Mouse (Mus musculus) stomach, embryonic 15.5 days (tissue): ENCODE measurements at regions not wholly inside any gene's neighbourhood (a gene's known extent, or its start where the extent isn't known, plus 50 kb on each side); places are given as distances from the start of the nearest gene placed in this dataset.

ENCODE experiments used
- ATAC-seq: fragments of 200-750 bp; cut with Nextera tagmentation; 2 replicates; pipeline ENCODE4 v1.8.0; 2017; ENCODE audit warnings: low read depth, moderate number of reproducible peaks, moderate TSS enrichment; ENCODE audit not compliant: insufficient read depth, low FRiP score
- H3K27ac ChIP-seq: fragments of 300-500 bp; sonication (generic); 2 replicates; pipeline ENCODE4 v1.5.1; 2015; ENCODE audit warnings: mild to moderate bottlenecking, inconsistent platforms
- H3K27me3 ChIP-seq: fragments of 300-500 bp; sonication (generic); replicated peaks from 2 replicates; pipeline ENCODE4 v1.6.1; 2015; ENCODE audit warnings: inconsistent platforms
- H3K36me3 ChIP-seq: fragments of 300-500 bp; sonication (generic); 2 replicates; pipeline ENCODE4 v1.6.1; 2015; ENCODE audit warnings: inconsistent platforms
- H3K4me1 ChIP-seq: fragments of 300-500 bp; sonication (generic); 2 replicates; pipeline ENCODE4 v1.6.1; 2015; ENCODE audit warnings: inconsistent platforms
- H3K4me2 ChIP-seq: fragments of 300-500 bp; sonication (generic); 2 replicates; pipeline ENCODE4 v1.6.1; 2015; ENCODE audit warnings: mild to moderate bottlenecking, inconsistent platforms
- H3K4me3 ChIP-seq: fragments of 300-500 bp; sonication (generic); replicated peaks from 2 replicates; pipeline ENCODE4 v1.5.1; 2015; ENCODE audit warnings: inconsistent platforms
- H3K9ac ChIP-seq: fragments of 300-500 bp; sonication (generic); 2 replicates; pipeline ENCODE4 v1.6.1; 2015; ENCODE audit warnings: inconsistent platforms
- H3K9me3 ChIP-seq: fragments of 300-500 bp; sonication (generic); 2 replicates; pipeline ENCODE4 v1.6.1; 2016; ENCODE audit warnings: inconsistent platforms
- WGBS: fragments of 180-500 bp; shearing (Covaris S2); methylation state at CpG from one replicate; pipeline ENCODE4 v1.1.7; 2015; 5-methylcytosine and 5-hydroxymethylcytosine counted together

- no peaks in the 10 kb centered on the region for H3K9me3 ChIP-seq
- H3K36me3 ChIP-seq, result no peaks in the 10 kb centered on the region
- H3K27ac ChIP-seq, result no peak overlapping the region
- WGBS, result 82% methylated on average over 3 of the region's 3 CpGs
- no peak for ATAC-seq
- H3K9ac ChIP-seq, result no peak overlapping the region
- no peak overlapping the region for H3K4me2 ChIP-seq
- no peaks in the 10 kb centered on the region for H3K4me1 ChIP-seq
- H3K4me3 ChIP-seq, result no peak overlapping the region
- H3K27me3 ChIP-seq, result no peaks in the 10 kb centered on the region
Measured at GRCm38 (mm10) chr15:67714203-67714602, 1213.5 kb upstream of the Lrrc6 start.

GRCm38 (mm10) chr15:67686140-67686539, 1185.4 kb upstream of the Lrrc6 start:
- Histone ChIP-seq H3K36me3 (no peaks in the 10 kb centered on the region), H3K27ac (no peak overlapping the region), H3K4me2 (no peak overlapping the region), H3K9ac (no peak overlapping the region), H3K4me1 (no peaks in the 10 kb centered on the region), H3K27me3 (no peaks in the 10 kb centered on the region), H3K9me3 (no peaks in the 10 kb centered on the region), H3K4me3 (no peak overlapping the region)
- 70% methylated on average over 1 of the region's 1 CpGs for WGBS
- no peak for ATAC-seq

GRCm38 (mm10) chr15:67673276-67673675, 1172.6 kb upstream of the Lrrc6 start:
- no peaks in the 10 kb centered on the region for H3K9me3 ChIP-seq
- no peaks in the 10 kb centered on the region for H3K36me3 ChIP-seq
- no peaks in the 10 kb centered on the region for H3K4me1 ChIP-seq
- no peak overlapping the region for H3K27ac ChIP-seq
- WGBS, result 86% methylated on average over 2 of the region's 2 CpGs
- H3K4me2 ChIP-seq, result no peak overlapping the region
- no peak for ATAC-seq
- no peaks in the 10 kb centered on the region for H3K27me3 ChIP-seq
- H3K4me3 ChIP-seq, result no peak overlapping the region
- no peak overlapping the region for H3K9ac ChIP-seq

GRCm38 (mm10) chr15:67636155-67636554, 1135.4 kb upstream of the Lrrc6 start:
- no peaks in the 10 kb centered on the region for H3K27me3 ChIP-seq
- no peak for ATAC-seq
- WGBS, result 39% methylated on average over 1 of the region's 1 CpGs
- H3K27ac ChIP-seq, result no peak overlapping the region
- H3K4me3 ChIP-seq, result no peak overlapping the region
- H3K9ac ChIP-seq, result no peak overlapping the region
- H3K9me3 ChIP-seq, result no peaks in the 10 kb centered on the region
- no peaks in the 10 kb centered on the region for H3K36me3 ChIP-seq
- H3K4me2 ChIP-seq, result no peak overlapping the region
- H3K4me1 ChIP-seq, result no peaks in the 10 kb centered on the region

- Histone ChIP-seq H3K27me3 (no peaks in the 10 kb centered on the region), H3K9ac (no peak overlapping the region), H3K36me3 (no peaks in the 10 kb centered on the region), H3K27ac (no peak overlapping the region), H3K4me1 (no peaks in the 10 kb centered on the region), H3K4me2 (no peak overlapping the region), H3K4me3 (no peak overlapping the region), H3K9me3 (no peaks in the 10 kb centered on the region)
- 78% methylated on average over 3 of the region's 3 CpGs for WGBS
- no peak for ATAC-seq
Measured at GRCm38 (mm10) chr15:67626704-67627287, 1126.1 kb upstream of the Lrrc6 start.

GRCm38 (mm10) chr15:67611896-67612295, 1111.2 kb upstream of the Lrrc6 start:
- Histone ChIP-seq H3K9me3 (no peaks in the 10 kb centered on the region), H3K4me2 (no peak overlapping the region), H3K27ac (no peak overlapping the region), H3K36me3 (no peaks in the 10 kb centered on the region), H3K9ac (no peak overlapping the region), H3K4me1 (no peaks in the 10 kb centered on the region), H3K27me3 (no peaks in the 10 kb centered on the region), H3K4me3 (no peak overlapping the region)
- no peak for ATAC-seq
- WGBS, result 62% methylated on average over 3 of the region's 3 CpGs

GRCm38 (mm10) chr15:67598426-67598825, 1097.7 kb upstream of the Lrrc6 start:
- ATAC-seq, result no peak
- H3K36me3 ChIP-seq, result no peaks in the 10 kb centered on the region
- no peaks in the 10 kb centered on the region for H3K4me1 ChIP-seq
- no peaks in the 10 kb centered on the region for H3K27me3 ChIP-seq
- no peak overlapping the region for H3K4me3 ChIP-seq
- H3K27ac ChIP-seq, result no peak overlapping the region
- H3K9ac ChIP-seq, result no peak overlapping the region
- WGBS, result 38% methylated on average over 4 of the region's 4 CpGs
- no peak overlapping the region for H3K4me2 ChIP-seq
- H3K9me3 ChIP-seq, result no peaks in the 10 kb centered on the region

- Histone ChIP-seq H3K4me2 (no peak overlapping the region), H3K27me3 (no peaks in the 10 kb centered on the region), H3K9me3 (no peaks in the 10 kb centered on the region), H3K4me1 (no peaks in the 10 kb centered on the region), H3K36me3 (no peaks in the 10 kb centered on the region), H3K9ac (no peak overlapping the region), H3K27ac (no peak overlapping the region), H3K4me3 (no peak overlapping the region)
- no peak for ATAC-seq
- 67% methylated on average over 1 of the region's 1 CpGs for WGBS
Measured at GRCm38 (mm10) chr15:67576581-67576980, 1075.9 kb upstream of the Lrrc6 start.

GRCm38 (mm10) chr15:67571614-67572013, 1070.9 kb upstream of the Lrrc6 start:
- 20% methylated on average over 1 of the region's 1 CpGs for WGBS
- H3K27ac ChIP-seq, result no peak overlapping the region
- H3K9ac ChIP-seq, result no peak overlapping the region
- H3K4me2 ChIP-seq, result no peak overlapping the region
- no peaks in the 10 kb centered on the region for H3K4me1 ChIP-seq
- no peak for ATAC-seq
- no peaks in the 10 kb centered on the region for H3K27me3 ChIP-seq
- H3K36me3 ChIP-seq, result no peaks in the 10 kb centered on the region
- no peaks in the 10 kb centered on the region for H3K9me3 ChIP-seq
- H3K4me3 ChIP-seq, result no peak overlapping the region

- no peaks in the 10 kb centered on the region for H3K9me3 ChIP-seq
- ATAC-seq, result no peak
- H3K27me3 ChIP-seq, result no peaks in the 10 kb centered on the region
- H3K27ac ChIP-seq, result no peak overlapping the region
- H3K4me3 ChIP-seq, result no peak overlapping the region
- H3K9ac ChIP-seq, result no peak overlapping the region
- H3K4me2 ChIP-seq, result no peak overlapping the region
- WGBS, result 74% methylated on average over 1 of the region's 1 CpGs
- H3K4me1 ChIP-seq, result no peaks in the 10 kb centered on the region
- H3K36me3 ChIP-seq, result no peaks in the 10 kb centered on the region
Measured at GRCm38 (mm10) chr15:67557304-67557703, 1056.6 kb upstream of the Lrrc6 start.

GRCm38 (mm10) chr15:67551911-67552310, 1051.2 kb upstream of the Lrrc6 start:
- no peaks in the 10 kb centered on the region for H3K36me3 ChIP-seq
- H3K27ac ChIP-seq, result no peak overlapping the region
- 68% methylated on average over 2 of the region's 2 CpGs for WGBS
- H3K9ac ChIP-seq, result no peak overlapping the region
- no peak for ATAC-seq
- no peak overlapping the region for H3K4me2 ChIP-seq
- no peak overlapping the region for H3K4me3 ChIP-seq
- H3K9me3 ChIP-seq, result no peaks in the 10 kb centered on the region
- no peaks in the 10 kb centered on the region for H3K27me3 ChIP-seq
- no peaks in the 10 kb centered on the region for H3K4me1 ChIP-seq

- no peaks in the 10 kb centered on the region for H3K9me3 ChIP-seq
- H3K27me3 ChIP-seq, result no peaks in the 10 kb centered on the region
- no peaks in the 10 kb centered on the region for H3K4me1 ChIP-seq
- H3K36me3 ChIP-seq, result no peaks in the 10 kb centered on the region
- no peak overlapping the region for H3K4me2 ChIP-seq
- H3K4me3 ChIP-seq, result no peak overlapping the region
- no peak overlapping the region for H3K9ac ChIP-seq
- 60% methylated on average over 1 of the region's 1 CpGs for WGBS
- no peak overlapping the region for H3K27ac ChIP-seq
- no peak for ATAC-seq
Measured at GRCm38 (mm10) chr15:67546896-67547400, 1046.2 kb upstream of the Lrrc6 start.

- Histone ChIP-seq H3K9me3 (no peaks in the 10 kb centered on the region), H3K4me1 (no peaks in the 10 kb centered on the region), H3K27me3 (no peaks in the 10 kb centered on the region), H3K4me3 (no peak overlapping the region), H3K36me3 (no peaks in the 10 kb centered on the region), H3K4me2 (no peak overlapping the region), H3K9ac (no peak overlapping the region), H3K27ac (no peak overlapping the region)
- 73% methylated on average over 6 of the region's 6 CpGs for WGBS
- ATAC-seq, result no peak
Measured at GRCm38 (mm10) chr15:67545745-67546144, 1045.0 kb upstream of the Lrrc6 start.
